Mouse (Mus musculus): ENCODE measurements around the gene Hddc3. TPM values are rescaled to one million over a fixed set of nuclear protein-coding genes. Genes with fewer than 3 reads are reported as not detected.

The Hddc3 gene
- polyA plus RNA-seq, 1 experiment from 2014 or later: 8.5 TPM

DNA sequence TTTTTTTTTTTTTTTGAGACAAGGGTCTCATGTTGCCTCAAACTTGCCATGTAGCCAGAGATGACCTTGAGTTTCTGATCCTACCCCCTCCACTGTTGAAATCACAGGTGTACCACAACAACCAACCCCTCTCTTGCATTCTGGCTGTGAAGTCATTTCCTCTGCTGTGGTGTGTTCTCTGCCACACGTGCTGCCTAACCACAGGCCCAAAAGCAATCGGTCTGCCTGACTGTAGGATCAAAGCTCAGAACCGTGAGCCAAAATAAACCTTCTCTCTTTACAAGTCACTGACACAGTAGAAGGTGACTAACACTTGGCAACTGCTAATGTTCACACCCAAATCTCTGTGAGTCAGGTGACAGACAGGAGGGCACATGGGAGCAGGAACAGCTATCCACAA is 17.5 kb downstream of the Hddc3 start:
- no peaks in the 10 kb centered on the region for H3K27me3 ChIP-seq (replicated peaks; ENCODE audit: insufficient read depth, low read length)

GRCm38 (mm10) chr7:80365759-80366158 is 22.9 kb downstream of the Hddc3 start:
- ATAC-seq (no peak), DNase-seq (ENCODE audit: low spot score) (peak; percentile 43)
- peaks cover 8% of the 10 kb centered on the region for H3K4me1 ChIP-seq (ENCODE audit: insufficient read depth, low read depth, low read length)
- H3K27ac ChIP-seq (ENCODE audit: low read length): no peak overlapping the region
- H3K4me2 ChIP-seq (replicated peaks; ENCODE audit: low read depth, low read length): no peak overlapping the region
- no peaks in the 10 kb centered on the region for H3K9me3 ChIP-seq (ENCODE audit: low read length)
- WGBS: 71% methylated on average over 2 of the region's 2 CpGs
- peaks cover 28% of the 10 kb centered on the region for H3K36me3 ChIP-seq (ENCODE audit: insufficient read depth, low read length)
- H3K4me3 ChIP-seq (ENCODE audit: low read depth, low read length): no peak overlapping the region
- no peak overlapping the region for H3K9ac ChIP-seq (replicated peaks; ENCODE audit: low read depth)
- H3K27me3 ChIP-seq (replicated peaks; ENCODE audit: insufficient read depth, low read length): no peaks in the 10 kb centered on the region
- no peak for TF ChIP-seq CTCF (IDR thresholded peaks at IDR 0.05)
- TF ChIP-seq EP300 (IDR thresholded peaks at IDR 0.05): no peak

More for the DNA sequence above, 17.5 kb downstream of the Hddc3 start:
- H3K9me3 ChIP-seq (ENCODE audit: low read length): no peaks in the 10 kb centered on the region
- TF ChIP-seq EP300 (IDR thresholded peaks at IDR 0.05) (no peak), CTCF (IDR thresholded peaks at IDR 0.05) (no peak)
- 49% methylated on average over 3 of the region's 3 CpGs for whole genome bisulfite sequencing
- DNase-seq (ENCODE audit: low spot score) (no peak), ATAC-seq (no peak)
- H3K27ac ChIP-seq (ENCODE audit: low read length): no peak overlapping the region
- H3K4me2 ChIP-seq (replicated peaks; ENCODE audit: low read depth, low read length): no peak overlapping the region
- H3K9ac ChIP-seq (replicated peaks; ENCODE audit: low read depth): no peak overlapping the region
- H3K4me1 ChIP-seq (ENCODE audit: insufficient read depth, low read depth, low read length): no peaks in the 10 kb centered on the region
- H3K4me3 ChIP-seq (ENCODE audit: low read depth, low read length): no peak overlapping the region
- peaks cover 46% of the 10 kb centered on the region for H3K36me3 ChIP-seq (ENCODE audit: insufficient read depth, low read length)

DNA sequence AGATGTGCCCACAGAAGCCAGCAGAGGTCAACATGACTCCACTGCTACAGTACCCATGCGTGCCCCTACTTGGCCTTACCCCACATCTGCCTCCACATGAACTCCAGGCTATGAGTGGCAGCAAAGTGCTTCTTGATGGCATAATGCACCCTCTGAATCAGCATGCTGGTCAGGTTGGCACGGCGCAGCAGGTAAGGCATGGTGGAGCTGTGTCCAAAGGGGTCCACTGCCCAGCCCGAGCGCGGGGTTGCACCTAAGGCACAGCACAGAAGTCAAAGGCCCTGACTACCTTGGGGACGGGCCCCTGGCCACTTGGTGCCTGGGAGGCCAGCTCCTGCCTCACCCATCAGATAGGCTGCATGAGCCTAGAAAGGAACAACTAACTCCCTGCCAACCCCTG is 24.3 kb downstream of the Hddc3 start:
- DNase-seq (ENCODE audit: low spot score) (no peak), ATAC-seq (no peak)
- Histone ChIP-seq H3K27ac (ENCODE audit: low read length) (no peak overlapping the region), H3K9me3 (ENCODE audit: low read length) (no peaks in the 10 kb centered on the region), H3K36me3 (ENCODE audit: insufficient read depth, low read length) (peaks cover 22% of the 10 kb centered on the region), H3K4me1 (ENCODE audit: insufficient read depth, low read depth, low read length) (peaks cover 8% of the 10 kb centered on the region), H3K4me3 (ENCODE audit: low read depth, low read length) (no peak overlapping the region), H3K9ac (replicated peaks; ENCODE audit: low read depth) (no peak overlapping the region), H3K27me3 (replicated peaks; ENCODE audit: insufficient read depth, low read length) (no peaks in the 10 kb centered on the region), H3K4me2 (replicated peaks; ENCODE audit: low read depth, low read length) (no peak overlapping the region)
- 97% methylated on average over 7 of the region's 7 CpGs for WGBS
- TF ChIP-seq CTCF (IDR thresholded peaks at IDR 0.05) (no peak), EP300 (IDR thresholded peaks at IDR 0.05) (no peak)

GRCm38 (mm10) chr7:80368009-80368408 is 25.1 kb downstream of the Hddc3 start:
- no peak overlapping the region for H3K4me2 ChIP-seq (replicated peaks; ENCODE audit: low read depth, low read length)
- no peak for ATAC-seq
- WGBS: 86% methylated on average over 9 of the region's 9 CpGs
- H3K4me3 ChIP-seq (ENCODE audit: low read depth, low read length): no peak overlapping the region
- TF ChIP-seq EP300 (IDR thresholded peaks at IDR 0.05) (no peak), CTCF (IDR thresholded peaks at IDR 0.05) (no peak)
- peaks cover 8% of the 10 kb centered on the region for H3K4me1 ChIP-seq (ENCODE audit: insufficient read depth, low read depth, low read length)
- DNase-seq (ENCODE audit: low spot score): no peak
- H3K36me3 ChIP-seq (ENCODE audit: insufficient read depth, low read length): peaks cover 17% of the 10 kb centered on the region; the same call in 1 of the 2 replicates
- H3K27me3 ChIP-seq (replicated peaks; ENCODE audit: insufficient read depth, low read length): no peaks in the 10 kb centered on the region
- H3K9me3 ChIP-seq (ENCODE audit: low read length): no peaks in the 10 kb centered on the region
- H3K9ac ChIP-seq (replicated peaks; ENCODE audit: low read depth): no peak overlapping the region
- no peak overlapping the region for H3K27ac ChIP-seq (ENCODE audit: low read length)

DNA sequence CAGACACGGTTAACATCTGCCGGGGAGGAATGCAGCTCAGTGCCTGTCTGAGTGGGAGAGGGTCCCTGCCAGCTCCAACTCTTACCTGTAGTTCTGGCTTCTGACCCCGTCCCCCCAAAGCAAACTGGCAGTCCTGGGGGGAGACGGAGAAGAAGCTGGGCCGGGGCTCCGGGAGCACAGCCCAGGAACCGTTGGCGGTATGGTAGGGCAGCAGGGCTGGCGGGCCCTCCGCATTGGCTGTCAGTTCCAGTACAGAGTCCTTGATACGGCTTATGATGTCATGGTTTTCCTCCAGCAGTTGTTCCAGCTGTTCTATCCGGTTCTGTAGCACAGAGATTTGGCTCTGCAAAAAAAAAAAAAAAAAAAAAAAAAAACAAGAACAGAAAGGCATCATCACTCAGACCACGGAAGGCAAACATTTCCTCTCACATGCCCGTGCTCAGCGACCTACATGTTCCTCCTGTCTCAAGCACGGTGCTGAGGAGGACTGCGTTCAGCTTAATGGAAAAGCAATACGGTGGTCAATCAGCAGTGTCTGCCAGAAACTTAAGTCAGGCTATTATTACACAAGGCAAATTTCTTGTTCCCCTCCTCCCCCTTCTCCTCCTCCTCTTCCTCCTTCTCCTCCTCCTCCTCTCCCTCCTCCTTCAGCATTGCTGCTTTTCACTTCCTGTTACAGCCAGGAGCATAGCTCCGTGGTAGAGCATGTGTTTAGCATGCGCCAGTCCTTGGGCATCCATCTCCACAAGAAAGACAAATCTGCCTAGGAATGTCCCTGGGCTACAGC is 25.9 kb downstream of the Hddc3 start:
- H3K4me2 ChIP-seq (replicated peaks; ENCODE audit: low read depth, low read length): no peak overlapping the region
- peaks cover 8% of the 10 kb centered on the region for H3K4me1 ChIP-seq (ENCODE audit: insufficient read depth, low read depth, low read length)
- H3K36me3 ChIP-seq (ENCODE audit: insufficient read depth, low read length): peaks cover 10% of the 10 kb centered on the region; the same call in 1 of the 2 replicates
- H3K4me3 ChIP-seq (ENCODE audit: low read depth, low read length): no peak overlapping the region
- no peaks in the 10 kb centered on the region for H3K27me3 ChIP-seq (replicated peaks; ENCODE audit: insufficient read depth, low read length)
- TF ChIP-seq EP300 (IDR thresholded peaks at IDR 0.05) (no peak), CTCF (IDR thresholded peaks at IDR 0.05) (no peak)
- 52% methylated on average over 20 of the region's 20 CpGs for WGBS
- DNase-seq (ENCODE audit: low spot score) (peak; percentile 69), ATAC-seq (peak; percentile 8; the same call in 1 of the 2 replicates)
- H3K27ac ChIP-seq (ENCODE audit: low read length): peak overlapping the region; percentile 33; the same call in 1 of the 2 replicates
- no peak overlapping the region for H3K9ac ChIP-seq (replicated peaks; ENCODE audit: low read depth)
- H3K9me3 ChIP-seq (ENCODE audit: low read length): no peaks in the 10 kb centered on the region

DNA sequence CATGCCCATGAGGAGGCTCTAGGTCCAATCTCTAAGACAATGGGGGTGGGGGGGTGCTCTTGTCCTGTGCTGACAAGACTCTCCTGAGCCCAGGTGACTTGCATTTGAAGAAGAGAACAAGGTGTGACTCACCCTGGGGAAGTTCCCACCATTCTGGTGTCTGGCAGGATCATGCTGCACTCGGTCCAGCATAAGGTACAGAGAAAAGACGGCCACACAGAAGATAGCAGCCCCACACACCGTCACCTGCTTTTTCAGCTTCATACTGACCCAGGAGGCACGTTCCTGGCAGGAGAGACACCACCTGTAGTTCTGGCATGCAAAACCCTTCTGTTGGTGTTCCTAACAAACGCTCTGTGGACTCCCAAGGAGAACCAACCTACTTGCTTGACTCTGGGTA is 26.6 kb downstream of the Hddc3 start:
- Histone ChIP-seq H3K9ac (replicated peaks; ENCODE audit: low read depth) (no peak overlapping the region), H3K4me3 (ENCODE audit: low read depth, low read length) (no peak overlapping the region), H3K4me1 (ENCODE audit: insufficient read depth, low read depth, low read length) (peaks cover 8% of the 10 kb centered on the region), H3K27ac (ENCODE audit: low read length) (peak overlapping the region; percentile 87), H3K4me2 (replicated peaks; ENCODE audit: low read depth, low read length) (peak overlapping the region; percentile 91), H3K27me3 (replicated peaks; ENCODE audit: insufficient read depth, low read length) (no peaks in the 10 kb centered on the region), H3K36me3 (ENCODE audit: insufficient read depth, low read length) (0 out of 2 replicates have a peak, but pooled peaks cover 4% of the 10 kb centered on the region), H3K9me3 (ENCODE audit: low read length) (no peaks in the 10 kb centered on the region)
- TF ChIP-seq CTCF (IDR thresholded peaks at IDR 0.05) (no peak), EP300 (IDR thresholded peaks at IDR 0.05) (no peak)
- ATAC-seq: no peak
- 49% methylated on average over 5 of the region's 5 CpGs for WGBS
- no peak for DNase-seq (ENCODE audit: low spot score)

All from lung, postnatal 0 days (tissue).